Mouse (Mus musculus) olfactory bulb, adult 2 months (tissue): ENCODE results near the gene Tbc1d4.

Experiments used
- CTCF ChIP-seq: fragments of 200-500 bp; IDR thresholded peaks from 2 replicates; pipeline ENCODE4 v1.5.1; 2012; ENCODE audit warnings: low read depth, mild to moderate bottlenecking, low read length, moderate library complexity; ENCODE audit not compliant: insufficient read depth
- POLR2A ChIP-seq: fragments of 200-500 bp; IDR thresholded peaks from 2 replicates; pipeline ENCODE4 v1.6.1; 2012; ENCODE audit warnings: mild to moderate bottlenecking, low read depth, low read length, moderate library complexity; ENCODE audit not compliant: insufficient read depth

DNA sequence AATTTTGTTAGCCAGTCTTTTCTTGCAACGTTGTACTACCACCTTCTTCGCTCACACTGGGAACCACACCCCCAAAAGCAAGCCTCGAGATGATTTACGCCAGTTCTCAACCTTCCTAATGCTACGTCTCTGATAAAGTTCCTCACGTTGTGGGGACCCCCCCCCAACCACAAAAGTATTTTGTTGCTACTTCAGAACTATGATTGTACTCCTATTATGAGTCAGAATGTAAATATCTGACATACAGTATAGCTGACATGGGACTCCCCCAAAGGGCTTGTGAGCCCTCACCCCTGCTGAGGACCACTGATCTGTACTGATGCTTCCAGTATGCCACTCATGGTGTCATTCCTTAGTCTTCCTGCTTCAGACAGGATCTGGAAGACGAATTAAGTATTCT, 128.4 kb downstream of the Tbc1d4 start:
- no peak for TF ChIP-seq CTCF
- no peak for TF ChIP-seq POLR2A
